Mouse (Mus musculus) embryonic fibroblast, embryonic 13.5 days (primary cell): ENCODE results near the gene Ppp6c.

Experiments
- CTCF ChIP-seq: IDR thresholded peaks from 2 replicates; pipeline ENCODE4 v1.5.1; 2011; ENCODE audit warnings: mild to moderate bottlenecking, control low read depth, low read length, moderate library complexity, borderline replicate concordance; ENCODE audit not compliant: insufficient read depth
- POLR2A ChIP-seq: IDR thresholded peaks from 2 replicates; pipeline ENCODE4 v1.6.1; 2011; ENCODE audit warnings: low read depth, mild to moderate bottlenecking, control low read depth, low read length, moderate library complexity

- no peak for TF ChIP-seq CTCF
- TF ChIP-seq POLR2A: no peak
These were observed 31.4 kb downstream of the Ppp6c start for GRCm38 (mm10) chr2:39194809-39195208.
